Mouse (Mus musculus): ENCODE data around the gene Tmem95.
"Not testable (repeated sequence)": the region's sequence is repeated elsewhere in the genome, so short reads cannot be mapped to it uniquely, and the experiment has no call there.

Gene Tmem95

GRCm38 (mm10) chr11:69877878-69878277 is at the start of gene Tmem95:
Gene Tmem95, minus strand, starts transcription at chr11:69878018.
- DNase-seq (ENCODE audit: low spot score), result no peak

- no peak for DNase-seq (ENCODE audit: low spot score)
Measured at GRCm38 (mm10) chr11:69927501-69927900, 49.7 kb upstream of the Tmem95 start.

GRCm38 (mm10) chr11:69922796-69923195 is 45.0 kb upstream of the Tmem95 start:
- DNase-seq (ENCODE audit: low spot score), result no peak

GRCm38 (mm10) chr11:69922012-69922756 is 44.4 kb upstream of the Tmem95 start:
- DNase-seq (ENCODE audit: low spot score), result no peak

GRCm38 (mm10) chr11:69921114-69922011 is 43.5 kb upstream of the Tmem95 start, which contains the start of gene Eif5a:
Gene Eif5a, minus strand, starts transcription at chr11:69921958.
- DNase-seq (ENCODE audit: low spot score), result peak; percentile 100

- DNase-seq (ENCODE audit: low spot score), result peak; percentile 31
Measured at GRCm38 (mm10) chr11:69920266-69921031, 42.6 kb upstream of the Tmem95 start.

- DNase-seq (ENCODE audit: low spot score), result peak; percentile 87
Measured at GRCm38 (mm10) chr11:69919661-69920265, 41.9 kb upstream of the Tmem95 start.

GRCm38 (mm10) chr11:69919053-69919452 is 41.2 kb upstream of the Tmem95 start:
- DNase-seq (ENCODE audit: low spot score), result no peak

GRCm38 (mm10) chr11:69918118-69918517 is 40.3 kb upstream of the Tmem95 start:
- DNase-seq (ENCODE audit: low spot score), result no peak

GRCm38 (mm10) chr11:69917379-69917948 is 39.6 kb upstream of the Tmem95 start:
- DNase-seq (ENCODE audit: low spot score), result no peak

GRCm38 (mm10) chr11:69916652-69917378 is 39.0 kb upstream of the Tmem95 start:
- DNase-seq (ENCODE audit: low spot score), result not testable (repeated sequence)

GRCm38 (mm10) chr11:69915667-69916627 is 38.1 kb upstream of the Tmem95 start:
- DNase-seq (ENCODE audit: low spot score), result no peak

- no peak for DNase-seq (ENCODE audit: low spot score)
Measured at GRCm38 (mm10) chr11:69914917-69915430, 37.2 kb upstream of the Tmem95 start.

- DNase-seq (ENCODE audit: low spot score), result peak; percentile 69
Measured at GRCm38 (mm10) chr11:69914372-69914764, 36.5 kb upstream of the Tmem95 start.

GRCm38 (mm10) chr11:69913554-69914371 is 35.9 kb upstream of the Tmem95 start, which contains the start of gene Gps2:
Gene Gps2, plus strand, starts transcription at chr11:69913888.
- peak; percentile 95 for DNase-seq (ENCODE audit: low spot score)

- DNase-seq (ENCODE audit: low spot score), result peak; percentile 33
Measured at GRCm38 (mm10) chr11:69912716-69913530, 35.1 kb upstream of the Tmem95 start.

- no peak for DNase-seq (ENCODE audit: low spot score)
Measured at GRCm38 (mm10) chr11:69911701-69912100, 33.9 kb upstream of the Tmem95 start.

All from adipocyte (in vitro differentiated cells).